Mouse (Mus musculus) heart, embryonic 15.5 days (tissue): ENCODE measurements around the gene Slc7a1. TPM values are rescaled to one million over a fixed set of nuclear protein-coding genes. Genes with fewer than 3 reads are reported as not detected.

Experiments used
- ATAC-seq: fragments of 200-750 bp; cut with Nextera tagmentation; replicated peaks from 2 replicates; pipeline ENCODE4 v1.8.0; 2017; ENCODE audit warnings: low read depth, moderate TSS enrichment; ENCODE audit not compliant: insufficient number of reproducible peaks, insufficient read depth, low FRiP score
- H3K27ac ChIP-seq: fragments of 300-500 bp; sonication (generic); 2 replicates; pipeline ENCODE4 v1.5.1; 2015; ENCODE audit warnings: mild to moderate bottlenecking, inconsistent platforms
- H3K27me3 ChIP-seq: fragments of 300-500 bp; sonication (generic); 2 replicates; pipeline ENCODE4 v1.6.1; 2015; ENCODE audit warnings: inconsistent platforms
- H3K36me3 ChIP-seq: fragments of 300-500 bp; sonication (generic); 2 replicates; pipeline ENCODE4 v1.6.1; 2015; ENCODE audit warnings: mild to moderate bottlenecking, inconsistent platforms
- H3K4me1 ChIP-seq: fragments of 300-500 bp; sonication (generic); replicated peaks from 2 replicates; pipeline ENCODE4 v1.6.1; 2015; ENCODE audit warnings: inconsistent platforms
- H3K4me2 ChIP-seq: fragments of 300-500 bp; sonication (generic); 2 replicates; pipeline ENCODE4 v1.6.1; 2015; ENCODE audit warnings: inconsistent platforms, mild to moderate bottlenecking, moderate library complexity
- H3K4me3 ChIP-seq: fragments of 300-500 bp; sonication (generic); 2 replicates; pipeline ENCODE4 v1.5.1; 2015; ENCODE audit warnings: mild to moderate bottlenecking, inconsistent platforms
- H3K9ac ChIP-seq: fragments of 300-500 bp; sonication (generic); 2 replicates; pipeline ENCODE4 v1.6.1; 2015; ENCODE audit warnings: mild to moderate bottlenecking, inconsistent platforms
- H3K9me3 ChIP-seq: fragments of 300-500 bp; sonication (generic); replicated peaks from 2 replicates; pipeline ENCODE4 v1.6.1; 2016; ENCODE audit warnings: inconsistent platforms
- WGBS: fragments of 180-500 bp; shearing (Covaris S2); methylation state at CpG from one replicate; pipeline ENCODE4 v1.1.7; 2015; ENCODE audit warnings: mixed read lengths; 5-methylcytosine and 5-hydroxymethylcytosine counted together
- polyA plus RNA-seq: library from polyadenylated mRNA; unstranded; fragments of >200 nt; fragmentation: Nextera tagmentation; extraction: Ambion mirVana; gene quantifications from 2 replicates; pipeline ENCODE4 v1.2.1, GENCODE M21; 2015

Gene Slc7a1
- polyA plus RNA-seq, 1 experiment from 2014 or later = 13.6 TPM

- Histone ChIP-seq H3K4me1 (peaks cover 31% of the 10 kb centered on the region), H3K36me3 (0 out of 2 replicates have a peak, but pooled peaks cover 3% of the 10 kb centered on the region), H3K9me3 (no peaks in the 10 kb centered on the region), H3K4me2 (no peak overlapping the region), H3K4me3 (no peak overlapping the region), H3K9ac (no peak overlapping the region), H3K27me3 (no peaks in the 10 kb centered on the region), H3K27ac (no peak overlapping the region)
- WGBS = 77% methylated on average over 15 of the region's 15 CpGs
- ATAC-seq = no peak
These were observed 10.4 kb downstream of the Slc7a1 start for GRCm38 (mm10) chr5:148389007-148389970.

- Histone ChIP-seq H3K9ac (no peak overlapping the region), H3K27me3 (no peaks in the 10 kb centered on the region), H3K4me3 (no peak overlapping the region), H3K4me1 (peaks cover 39% of the 10 kb centered on the region), H3K27ac (no peak overlapping the region), H3K4me2 (no peak overlapping the region), H3K9me3 (no peaks in the 10 kb centered on the region), H3K36me3 (0 out of 2 replicates have a peak, but pooled peaks cover 3% of the 10 kb centered on the region)
- 60% methylated on average over 18 of the region's 18 CpGs for WGBS
- ATAC-seq = no peak
These were observed 11.3 kb downstream of the Slc7a1 start for GRCm38 (mm10) chr5:148388251-148389006.

GRCm38 (mm10) chr5:148387820-148388219 is 11.9 kb downstream of the Slc7a1 start:
- no peak for ATAC-seq
- Histone ChIP-seq H3K36me3 (0 out of 2 replicates have a peak, but pooled peaks cover 3% of the 10 kb centered on the region), H3K27me3 (no peaks in the 10 kb centered on the region), H3K4me3 (no peak overlapping the region), H3K27ac (no peak overlapping the region), H3K4me1 (peaks cover 39% of the 10 kb centered on the region), H3K9me3 (no peaks in the 10 kb centered on the region), H3K9ac (no peak overlapping the region), H3K4me2 (no peak overlapping the region)
- 95% methylated on average over 2 of the region's 2 CpGs for WGBS

- Histone ChIP-seq H3K9me3 (no peaks in the 10 kb centered on the region), H3K4me2 (no peak overlapping the region), H3K4me1 (peaks cover 39% of the 10 kb centered on the region), H3K27ac (no peak overlapping the region), H3K36me3 (0 out of 2 replicates have a peak, but pooled peaks cover 3% of the 10 kb centered on the region), H3K4me3 (no peak overlapping the region), H3K27me3 (no peaks in the 10 kb centered on the region), H3K9ac (no peak overlapping the region)
- 85% methylated on average over 9 of the region's 9 CpGs for WGBS
- no peak for ATAC-seq
These were observed 13.2 kb downstream of the Slc7a1 start for GRCm38 (mm10) chr5:148386471-148386870.

GRCm38 (mm10) chr5:148384501-148385055 is 15.1 kb downstream of the Slc7a1 start:
- no peak overlapping the region for H3K27ac ChIP-seq
- H3K4me3 ChIP-seq = no peak overlapping the region
- H3K9ac ChIP-seq = no peak overlapping the region
- H3K27me3 ChIP-seq = no peaks in the 10 kb centered on the region
- no peak overlapping the region for H3K4me2 ChIP-seq
- peaks cover 39% of the 10 kb centered on the region for H3K4me1 ChIP-seq
- H3K36me3 ChIP-seq = 0 out of 2 replicates have a peak, but pooled peaks cover 3% of the 10 kb centered on the region
- 69% methylated on average over 9 of the region's 9 CpGs for WGBS
- H3K9me3 ChIP-seq = no peaks in the 10 kb centered on the region
- ATAC-seq = no peak

GRCm38 (mm10) chr5:148383841-148384500 is 15.7 kb downstream of the Slc7a1 start:
- WGBS = 59% methylated on average over 14 of the region's 14 CpGs
- no peak overlapping the region for H3K27ac ChIP-seq
- H3K36me3 ChIP-seq = 0 out of 2 replicates have a peak, but pooled peaks cover 3% of the 10 kb centered on the region
- peaks cover 35% of the 10 kb centered on the region for H3K4me1 ChIP-seq
- no peaks in the 10 kb centered on the region for H3K27me3 ChIP-seq
- ATAC-seq = no peak
- H3K4me2 ChIP-seq = no peak overlapping the region
- H3K9me3 ChIP-seq = no peaks in the 10 kb centered on the region
- no peak overlapping the region for H3K4me3 ChIP-seq
- no peak overlapping the region for H3K9ac ChIP-seq

GRCm38 (mm10) chr5:148381083-148381482 is 18.6 kb downstream of the Slc7a1 start:
- 71% methylated on average over 8 of the region's 8 CpGs for WGBS
- no peak overlapping the region for H3K9ac ChIP-seq
- H3K27ac ChIP-seq = no peak overlapping the region
- H3K4me3 ChIP-seq = no peak overlapping the region
- H3K4me2 ChIP-seq = no peak overlapping the region
- H3K9me3 ChIP-seq = no peaks in the 10 kb centered on the region
- no peak for ATAC-seq
- no peaks in the 10 kb centered on the region for H3K27me3 ChIP-seq
- H3K4me1 ChIP-seq = peaks cover 24% of the 10 kb centered on the region
- no peaks in the 10 kb centered on the region for H3K36me3 ChIP-seq

GRCm38 (mm10) chr5:148380246-148380504 is 19.5 kb downstream of the Slc7a1 start:
- Histone ChIP-seq H3K9ac (no peak overlapping the region), H3K4me3 (no peak overlapping the region), H3K4me2 (no peak overlapping the region), H3K4me1 (peaks cover 17% of the 10 kb centered on the region), H3K27ac (no peak overlapping the region), H3K36me3 (no peaks in the 10 kb centered on the region), H3K9me3 (no peaks in the 10 kb centered on the region), H3K27me3 (no peaks in the 10 kb centered on the region)
- WGBS = 92% methylated on average over 6 of the region's 6 CpGs
- no peak for ATAC-seq

GRCm38 (mm10) chr5:148379455-148380245 is 20.1 kb downstream of the Slc7a1 start:
- Histone ChIP-seq H3K27me3 (no peaks in the 10 kb centered on the region), H3K36me3 (no peaks in the 10 kb centered on the region), H3K4me2 (no peak overlapping the region), H3K27ac (no peak overlapping the region), H3K4me3 (no peak overlapping the region), H3K9me3 (no peaks in the 10 kb centered on the region), H3K4me1 (peaks cover 12% of the 10 kb centered on the region), H3K9ac (no peak overlapping the region)
- 81% methylated on average over 17 of the region's 17 CpGs for WGBS
- no peak for ATAC-seq

- H3K36me3 ChIP-seq = no peaks in the 10 kb centered on the region
- no peak overlapping the region for H3K4me3 ChIP-seq
- H3K4me1 ChIP-seq = peaks cover 2% of the 10 kb centered on the region
- H3K27me3 ChIP-seq = no peaks in the 10 kb centered on the region
- no peak overlapping the region for H3K4me2 ChIP-seq
- WGBS = 84% methylated on average over 3 of the region's 3 CpGs
- no peak for ATAC-seq
- no peaks in the 10 kb centered on the region for H3K9me3 ChIP-seq
- H3K9ac ChIP-seq = no peak overlapping the region
- no peak overlapping the region for H3K27ac ChIP-seq
These were observed 21.0 kb downstream of the Slc7a1 start for GRCm38 (mm10) chr5:148378707-148379106.
